Mouse (Mus musculus) urinary bladder, adult 18-20 months (tissue): ENCODE data around the gene Ccdc184.

Experiments used
- DNase-seq, 2 experiments: peaks; one replicate each; pipeline ENCODE4 v3.0.0; 2022; ENCODE audit warnings: low spot score in 2 of 2, mixed read lengths in 2 of 2

Gene Ccdc184

DNA sequence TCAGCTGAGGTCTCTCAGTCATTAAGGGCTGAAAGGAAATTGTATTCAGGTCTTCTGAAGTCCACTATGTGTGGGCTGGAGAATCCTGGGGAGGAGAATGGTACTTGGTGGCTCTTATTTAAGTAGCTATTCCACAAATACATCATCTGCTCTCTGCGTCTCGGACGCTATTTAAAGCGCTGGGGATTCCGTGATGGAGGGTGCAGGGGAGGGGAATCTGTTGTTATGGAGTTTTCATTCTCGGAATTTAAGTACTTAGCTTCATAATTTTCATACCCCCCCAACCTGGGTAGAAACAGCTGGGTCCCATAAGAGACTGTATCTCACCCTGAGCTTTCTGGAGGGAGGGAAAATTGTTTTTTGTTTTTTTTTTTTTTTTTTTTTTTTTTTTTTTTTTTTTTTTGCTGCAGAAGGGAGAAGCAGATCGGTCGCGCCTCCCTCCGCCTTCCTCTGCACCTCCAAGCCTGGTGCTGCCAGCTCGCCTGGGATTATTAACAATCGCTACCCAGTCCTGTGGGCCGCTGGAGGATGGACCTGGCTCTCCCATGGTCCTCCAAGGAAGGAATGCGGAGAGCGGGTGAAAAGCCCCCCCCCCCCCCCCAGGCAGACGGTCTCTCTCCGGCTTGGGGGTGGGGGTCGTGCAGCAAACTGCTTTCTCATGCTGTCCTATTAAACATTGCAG lies at the start of gene Ccdc184:
Gene Ccdc184, plus strand, starts transcription at position 196 of the 682 bp plus-strand sequence.
- DNase-seq: no peak

DNA sequence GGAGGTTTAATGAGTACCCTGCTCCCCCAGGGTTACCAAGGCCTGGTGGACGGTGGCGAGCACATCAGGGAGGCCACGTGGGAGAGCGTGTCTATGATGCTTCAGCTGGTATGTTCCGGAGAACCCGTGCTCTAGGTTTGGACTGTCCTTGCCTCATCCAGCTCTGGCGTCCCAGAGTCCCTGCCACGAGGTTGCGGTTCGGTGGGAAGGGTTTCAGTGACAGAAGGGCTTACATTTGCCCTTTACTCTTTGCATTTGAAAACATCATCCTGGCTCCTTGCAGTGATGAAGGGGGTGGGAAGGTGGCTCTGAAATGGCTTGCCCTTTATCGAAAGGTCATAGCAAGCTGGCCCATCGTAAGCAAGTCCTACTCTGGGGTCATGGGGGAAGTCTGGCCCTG lies 47.6 kb upstream of the Ccdc184 start:
- DNase-seq: no peak

- DNase-seq: no peak
Observed at GRCm38 (mm10) chr15:98120831-98121230, 46.1 kb upstream of the Ccdc184 start.

DNA sequence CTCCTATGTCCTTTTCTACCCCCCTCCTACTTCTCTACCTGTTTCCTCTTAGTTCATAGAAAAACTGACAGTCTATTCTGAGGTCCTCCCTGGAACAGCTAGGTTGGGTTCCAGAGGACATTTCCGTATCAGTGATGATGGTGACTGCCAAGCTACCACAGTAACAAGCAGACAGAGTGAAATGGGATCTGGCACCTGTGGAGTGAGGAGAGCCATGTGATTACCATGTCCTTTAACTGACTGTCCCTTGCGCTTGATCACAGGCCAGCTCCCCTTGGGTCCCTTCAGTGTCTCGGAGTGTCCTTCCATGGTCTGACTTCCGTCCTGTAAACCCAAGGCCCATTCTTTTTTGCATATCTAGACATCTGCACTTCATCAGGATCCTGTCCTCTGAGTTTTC lies 36.0 kb upstream of the Ccdc184 start:
- DNase-seq: no peak

GRCm38 (mm10) chr15:98131451-98131850 lies 35.5 kb upstream of the Ccdc184 start:
- DNase-seq: no peak

GRCm38 (mm10) chr15:98131942-98132655 lies 34.9 kb upstream of the Ccdc184 start:
- no peak for DNase-seq

GRCm38 (mm10) chr15:98133471-98133870 lies 33.5 kb upstream of the Ccdc184 start:
- no peak for DNase-seq

- no peak for DNase-seq
Observed at GRCm38 (mm10) chr15:98134034-98134433, 32.9 kb upstream of the Ccdc184 start.

DNA sequence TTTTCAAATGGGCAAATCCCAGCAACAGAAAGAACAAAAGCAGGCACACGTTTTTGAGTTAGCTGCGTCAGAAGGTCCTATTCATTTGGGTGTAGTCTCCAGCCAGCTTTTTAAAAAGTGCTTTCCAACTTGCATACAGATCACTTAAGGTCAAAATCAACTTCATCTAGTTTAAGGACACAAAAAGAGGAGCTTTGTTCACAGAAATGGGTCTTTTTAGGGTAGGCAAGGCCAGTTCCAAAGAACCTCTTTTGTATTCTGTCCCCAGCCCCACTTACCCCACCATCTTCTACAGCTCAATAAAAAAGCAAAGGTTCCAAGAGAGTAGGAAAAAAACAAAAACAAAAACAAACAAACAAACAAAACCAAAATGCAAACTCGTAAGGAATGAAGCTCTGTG lies 32.3 kb upstream of the Ccdc184 start:
- no peak for DNase-seq

DNA sequence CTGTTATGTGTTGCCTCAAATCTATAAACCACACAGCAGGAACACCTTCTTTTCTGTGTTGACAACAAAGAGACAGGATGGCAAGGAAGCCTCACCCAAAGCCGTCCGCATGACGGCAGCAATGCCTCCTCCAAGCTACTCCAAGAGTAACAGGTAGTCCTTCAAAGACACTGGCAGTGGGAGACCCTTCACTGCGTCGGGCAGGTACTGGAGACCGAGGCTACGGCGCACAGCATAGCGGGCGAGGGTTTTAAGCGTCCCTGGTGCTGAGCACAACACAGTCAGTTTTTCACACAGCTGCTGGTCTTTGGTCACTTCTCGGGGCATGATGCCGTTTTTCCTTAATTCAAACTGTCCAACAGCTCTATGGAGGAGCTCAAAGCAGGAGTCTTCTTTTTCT lies 31.3 kb upstream of the Ccdc184 start:
- no peak for DNase-seq

DNA sequence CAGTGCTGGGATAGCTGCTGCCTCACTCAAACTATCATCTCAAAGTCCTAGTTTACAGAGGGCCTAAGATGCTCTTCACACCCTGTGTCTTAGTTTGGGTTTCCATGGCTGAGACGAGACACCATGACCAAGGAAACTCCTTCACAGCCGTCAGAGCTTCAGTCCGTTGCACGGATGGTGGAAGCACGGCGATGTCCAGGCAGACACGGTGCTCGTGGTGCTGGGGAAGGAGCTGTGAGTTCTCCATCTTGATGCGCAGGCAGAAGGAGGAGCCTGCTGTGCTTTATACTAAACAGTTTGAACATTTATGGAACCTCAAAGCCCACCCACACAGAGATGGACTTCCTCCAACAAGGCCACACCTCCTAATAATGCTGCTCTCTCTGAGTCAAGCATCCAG lies 30.1 kb upstream of the Ccdc184 start:
- DNase-seq: no peak

DNA sequence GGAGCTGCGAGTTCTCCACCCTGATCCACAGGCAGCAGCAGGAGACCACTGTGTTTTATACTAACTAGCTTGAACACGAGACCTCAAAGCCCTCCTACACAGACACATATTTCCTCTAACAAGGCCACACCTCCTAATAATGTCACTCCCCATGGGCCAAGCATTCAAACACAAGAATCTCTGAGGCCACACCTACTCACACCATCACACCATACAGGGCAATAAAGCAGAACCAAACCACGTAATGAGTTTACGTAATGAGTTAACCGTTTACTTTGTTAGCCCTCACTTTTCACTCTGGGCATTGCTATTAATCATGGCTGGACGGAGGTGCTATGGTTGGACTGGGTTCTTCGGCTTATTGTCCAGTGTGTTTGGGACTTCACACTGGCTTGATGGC lies 27.2 kb upstream of the Ccdc184 start:
- no peak for DNase-seq

- no peak for DNase-seq
Observed at GRCm38 (mm10) chr15:98140809-98141208, 26.1 kb upstream of the Ccdc184 start.

DNA sequence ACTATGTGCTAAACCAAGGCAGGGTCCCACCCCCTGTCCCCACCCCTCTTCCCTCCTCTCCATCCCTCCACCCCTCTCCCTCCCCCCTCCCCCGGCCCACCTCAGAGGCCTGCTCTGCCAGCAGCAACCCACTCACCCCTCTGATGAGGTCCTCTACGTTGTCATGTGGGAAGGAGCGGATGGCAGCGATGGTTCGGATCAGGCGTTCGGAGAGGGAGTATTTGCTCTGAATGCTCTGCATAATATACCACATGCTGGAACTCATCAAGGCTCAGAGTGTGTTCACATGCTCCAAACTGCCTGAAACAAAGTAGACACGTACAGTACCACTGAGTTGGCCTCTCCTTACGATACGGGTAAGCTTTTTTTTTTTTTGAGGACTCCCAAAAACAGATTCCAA lies 24.4 kb upstream of the Ccdc184 start:
- DNase-seq: no peak

GRCm38 (mm10) chr15:98144861-98145507 lies 22.0 kb upstream of the Ccdc184 start:
- peak in 1 of 2 experiments; percentile 44 for DNase-seq

DNA sequence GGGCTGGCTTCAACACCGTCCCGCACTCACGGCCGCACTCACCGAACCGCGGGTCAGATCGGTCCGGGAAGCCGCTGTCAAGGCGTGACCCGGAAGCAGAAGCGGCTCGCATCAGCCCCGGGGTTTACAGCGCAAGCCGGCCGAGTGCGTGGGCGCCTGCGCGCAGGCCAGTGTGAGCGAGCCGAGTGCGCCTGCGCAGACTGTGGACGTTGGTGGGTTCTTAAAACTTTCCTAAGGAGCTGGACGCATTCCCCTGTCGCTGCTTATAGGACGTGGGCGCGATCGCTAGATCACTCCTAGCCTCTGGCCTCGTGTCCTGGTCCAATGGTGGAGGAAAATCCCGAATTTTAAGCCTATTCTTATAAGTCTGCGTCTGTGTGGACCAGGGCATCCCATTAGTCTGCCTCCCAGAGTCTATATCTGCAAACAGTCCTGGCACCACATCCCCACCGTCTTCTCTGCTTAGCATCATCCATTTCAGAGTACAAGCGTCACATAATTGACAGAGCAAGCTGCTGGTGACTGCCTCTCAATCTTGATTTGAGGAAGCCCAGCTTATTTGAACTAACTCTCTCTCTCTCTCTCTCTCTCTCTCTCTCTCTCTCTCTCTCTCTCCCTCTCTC lies 21.3 kb upstream of the Ccdc184 start:
- peak; percentile 73 to 87 for DNase-seq

GRCm38 (mm10) chr15:98148356-98148755 lies 18.6 kb upstream of the Ccdc184 start:
- no peak for DNase-seq

GRCm38 (mm10) chr15:98149166-98149602 lies 17.8 kb upstream of the Ccdc184 start:
- no peak for DNase-seq

DNA sequence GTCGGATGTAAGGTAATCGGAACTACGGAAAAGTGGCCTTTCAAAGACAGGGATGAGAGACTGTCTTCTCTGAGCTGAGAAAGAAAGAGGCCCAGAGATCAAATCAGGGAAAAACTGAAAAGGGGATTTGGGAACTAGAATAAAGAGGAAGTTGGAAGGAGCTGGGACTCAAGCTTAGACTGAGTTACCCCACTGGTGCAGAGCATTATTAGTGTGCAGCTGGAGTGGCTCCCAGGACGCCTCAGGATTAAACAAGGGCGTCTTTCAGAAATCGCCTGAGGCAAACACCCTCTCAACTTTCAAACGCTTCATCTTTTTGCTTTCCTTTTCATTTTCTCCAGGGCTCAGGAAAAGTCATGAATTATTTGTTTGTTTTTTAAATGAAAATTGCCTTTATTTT lies 14.0 kb upstream of the Ccdc184 start:
- DNase-seq: no peak

- no peak for DNase-seq
Observed at GRCm38 (mm10) chr15:98153625-98154024, 13.3 kb upstream of the Ccdc184 start.

DNA sequence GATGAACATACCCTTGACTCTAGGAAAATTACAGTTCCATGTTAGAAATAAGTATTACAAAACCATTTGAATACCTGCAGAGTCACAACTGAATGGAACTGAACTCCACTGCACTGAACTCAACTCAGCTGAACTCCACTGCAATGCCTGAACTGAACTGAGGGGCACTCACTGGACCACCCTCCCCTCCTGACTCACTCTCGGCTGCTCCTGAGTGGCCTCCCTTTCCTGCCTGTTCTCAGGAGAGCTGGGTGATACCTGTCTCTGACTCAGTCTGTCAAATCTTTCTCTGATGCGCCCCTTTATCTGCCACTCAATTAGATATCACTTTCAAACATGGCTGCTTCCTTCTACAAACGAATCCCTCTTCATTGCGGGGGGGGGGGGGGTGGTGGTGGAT lies 12.8 kb upstream of the Ccdc184 start:
- no peak for DNase-seq

DNA sequence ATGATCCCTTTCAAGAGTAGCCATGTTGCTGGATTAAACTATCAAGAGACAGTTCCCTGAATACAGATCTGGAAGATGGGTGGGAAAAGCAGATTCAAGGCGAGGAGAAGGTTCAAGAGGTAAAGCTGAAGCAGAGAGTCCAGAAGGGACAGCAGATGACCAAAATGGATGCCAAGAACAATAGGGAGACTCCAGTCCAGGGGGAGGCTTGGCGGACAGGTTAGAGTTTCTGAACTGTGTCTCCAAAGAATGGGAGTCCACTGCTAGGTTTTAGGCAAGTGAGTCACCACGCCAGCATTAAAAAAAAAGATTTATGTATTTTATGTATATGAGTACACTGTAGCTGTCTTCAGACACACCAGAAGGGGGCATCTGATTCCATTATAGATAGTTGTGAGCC lies 12.3 kb upstream of the Ccdc184 start:
- no peak for DNase-seq
